Mouse (Mus musculus) limb, embryonic 10.5 days (tissue): ENCODE measurements around the gene Galnt13. TPM values are rescaled to one million over a fixed set of nuclear protein-coding genes. Genes with fewer than 3 reads are reported as not detected.
A peak's percentile ranks its signal among the peaks of the same experiment; 100 is the strongest.
"Not testable (repeated sequence)": the region's sequence is repeated elsewhere in the genome, so short reads cannot be mapped to it uniquely, and the experiment has no call there.

Experiments used
- DNase-seq: peaks from one replicate; pipeline ENCODE4 v3.0.0-alpha.2; 2017; ENCODE audit warnings: low spot score
- H3K27ac ChIP-seq: fragments of 300-500 bp; sonication (generic); 2 replicates; pipeline ENCODE4 v1.5.1; 2016; ENCODE audit warnings: mild to moderate bottlenecking
- H3K27me3 ChIP-seq: fragments of 300-500 bp; sonication (generic); 2 replicates; pipeline ENCODE4 v1.6.1; 2016; ENCODE audit warnings: low read depth, mild to moderate bottlenecking; ENCODE audit not compliant: poor library complexity, severe bottlenecking
- H3K36me3 ChIP-seq: fragments of 300-500 bp; sonication (generic); 2 replicates; pipeline ENCODE4 v1.6.1; 2016; ENCODE audit warnings: mild to moderate bottlenecking, moderate library complexity
- H3K4me1 ChIP-seq: fragments of 300-500 bp; sonication (generic); 2 replicates; pipeline ENCODE4 v1.6.1; 2016
- H3K4me3 ChIP-seq: fragments of 300-500 bp; sonication (generic); 2 replicates; pipeline ENCODE4 v1.5.1; 2016; ENCODE audit warnings: mild to moderate bottlenecking, moderate library complexity
- H3K9me3 ChIP-seq: fragments of 300-500 bp; sonication (generic); replicated peaks from 2 replicates; pipeline ENCODE4 v1.6.1; 2016; ENCODE audit warnings: mild to moderate bottlenecking
- WGBS: fragments of 180-500 bp; shearing (Covaris S2); methylation state at CpG from one replicate; pipeline ENCODE4 v1.1.7; 2016; 5-methylcytosine and 5-hydroxymethylcytosine counted together
- polyA plus RNA-seq: library from polyadenylated mRNA; unstranded; fragments of >200 nt; fragmentation: Nextera tagmentation; extraction: Ambion mirVana; gene quantifications from 2 replicates; pipeline ENCODE4 v1.2.1, GENCODE M21; 2016

The Galnt13 gene
- polyA plus RNA-seq, 1 experiment from 2014 or later: 0.73 TPM

GRCm38 (mm10) chr2:54983839-54984238 lies 547.7 kb downstream of the Galnt13 start:
- Histone ChIP-seq H3K9me3 (no peaks in the 10 kb centered on the region), H3K4me1 (no peaks in the 10 kb centered on the region), H3K4me3 (no peak overlapping the region), H3K27me3 (no peaks in the 10 kb centered on the region), H3K36me3 (no peaks in the 10 kb centered on the region), H3K27ac (no peak overlapping the region)
- WGBS: 81% methylated on average over 1 of the region's 1 CpGs
- DNase-seq: no peak

DNA sequence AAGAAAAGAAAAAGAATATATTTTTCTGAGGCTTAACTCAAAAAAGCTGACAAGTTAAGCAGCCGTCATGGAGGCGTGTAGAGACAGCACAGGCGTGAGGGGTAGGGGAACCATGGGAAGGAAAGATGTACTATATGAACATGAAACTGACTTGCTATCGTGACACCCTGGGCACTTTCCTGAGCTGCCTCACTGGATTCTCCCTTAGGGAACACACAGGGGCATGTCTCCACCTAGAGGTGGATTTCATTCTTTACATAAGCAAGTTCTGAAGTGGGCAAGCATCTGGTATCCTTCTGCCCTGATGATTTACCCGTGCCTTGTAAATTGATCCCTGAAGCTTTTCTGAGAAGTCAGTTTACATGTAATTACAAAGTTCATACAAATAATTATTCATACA lies 586.4 kb downstream of the Galnt13 start:
- H3K4me3 ChIP-seq, H3K9me3 ChIP-seq, DNase-seq, H3K4me1 ChIP-seq, H3K27me3 ChIP-seq, H3K27ac ChIP-seq, H3K36me3 ChIP-seq: not testable (repeated sequence)
- no CpG with 5 or more reads among the region's 5 CpGs for WGBS

DNA sequence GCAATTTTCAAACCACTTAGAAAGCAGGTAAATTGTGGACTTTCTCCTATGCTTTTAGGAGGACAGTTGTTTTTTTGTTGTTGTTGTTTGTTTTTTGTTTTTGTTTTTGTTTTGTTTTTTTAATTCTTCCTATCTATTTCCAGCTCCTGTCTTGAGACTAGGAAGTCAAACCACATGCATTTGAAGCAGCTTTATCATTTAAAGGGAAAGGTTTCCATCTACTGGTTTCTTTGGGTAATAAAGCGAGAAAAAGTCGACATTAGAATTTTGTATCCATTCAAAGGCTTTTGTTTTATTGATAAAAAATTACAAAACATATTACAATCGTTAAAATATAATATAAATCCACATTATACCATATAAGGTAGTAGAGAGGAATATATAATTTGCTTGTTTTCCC lies 598.5 kb downstream of the Galnt13 start:
- H3K27me3 ChIP-seq: no peaks in the 10 kb centered on the region
- no peak overlapping the region for H3K4me3 ChIP-seq
- WGBS: 65% methylated on average over 3 of the region's 3 CpGs
- no peaks in the 10 kb centered on the region for H3K36me3 ChIP-seq
- H3K4me1 ChIP-seq: no peaks in the 10 kb centered on the region
- DNase-seq: no peak
- H3K9me3 ChIP-seq: no peaks in the 10 kb centered on the region
- H3K27ac ChIP-seq: no peak overlapping the region

- Histone ChIP-seq H3K9me3 (no peaks in the 10 kb centered on the region), H3K27ac (no peak overlapping the region), H3K4me3 (no peak overlapping the region), H3K4me1 (no peaks in the 10 kb centered on the region), H3K36me3 (no peaks in the 10 kb centered on the region), H3K27me3 (no peaks in the 10 kb centered on the region)
- no peak for DNase-seq
- WGBS: 89% methylated on average over 7 of the region's 7 CpGs
These were observed 629.6 kb downstream of the Galnt13 start for GRCm38 (mm10) chr2:55065469-55066315.

- WGBS: 98% methylated on average over 2 of the region's 2 CpGs
- Histone ChIP-seq H3K27ac (no peak overlapping the region), H3K9me3 (no peaks in the 10 kb centered on the region), H3K36me3 (no peaks in the 10 kb centered on the region), H3K4me3 (no peak overlapping the region), H3K4me1 (no peaks in the 10 kb centered on the region), H3K27me3 (no peaks in the 10 kb centered on the region)
- DNase-seq: no peak
These were observed 649.5 kb downstream of the Galnt13 start for GRCm38 (mm10) chr2:55085580-55085979.

DNA sequence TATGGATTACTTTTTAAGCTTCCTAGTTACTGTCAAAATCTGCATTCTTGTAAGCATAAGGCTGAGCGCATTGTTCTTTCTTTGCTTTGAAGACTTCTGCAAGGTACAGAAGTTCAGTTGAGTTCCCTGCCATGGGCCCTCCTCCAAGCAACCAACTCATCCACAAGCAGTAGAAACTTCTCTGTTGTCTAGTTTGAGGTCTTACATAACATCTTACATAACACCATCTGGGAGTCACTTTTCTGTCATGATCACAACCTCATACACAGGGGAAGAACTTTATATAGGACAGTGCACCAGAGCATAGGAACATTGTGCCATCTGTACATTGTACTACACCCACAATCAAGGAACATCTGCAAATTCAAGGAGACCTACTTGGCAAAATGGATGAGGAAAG lies 651.9 kb downstream of the Galnt13 start:
- H3K27me3 ChIP-seq: no peaks in the 10 kb centered on the region
- WGBS: 97% methylated on average over 1 of the region's 1 CpGs

DNA sequence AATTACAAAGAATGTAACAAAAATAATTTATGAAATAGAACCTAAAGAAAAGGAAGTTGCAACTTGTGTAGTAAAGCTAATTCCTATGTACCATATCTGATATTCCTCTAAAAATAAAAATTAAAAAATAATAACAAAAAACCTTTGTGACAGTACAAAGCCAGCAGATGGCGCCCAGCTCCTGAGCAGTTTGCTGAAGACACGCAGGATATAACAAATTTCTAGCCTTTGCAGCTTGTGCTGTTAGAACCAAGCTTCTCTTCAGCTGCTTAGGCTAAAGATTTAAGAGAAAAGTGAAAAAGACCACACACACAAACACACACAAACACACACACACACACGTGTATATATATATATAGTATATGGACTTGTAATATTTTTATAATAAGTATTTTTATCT lies 654.2 kb downstream of the Galnt13 start:
- no peaks in the 10 kb centered on the region for H3K9me3 ChIP-seq
- no peaks in the 10 kb centered on the region for H3K4me1 ChIP-seq
- no peak overlapping the region for H3K27ac ChIP-seq
- WGBS: 29% methylated on average over 3 of the region's 3 CpGs
- H3K36me3 ChIP-seq: no peaks in the 10 kb centered on the region
- H3K4me3 ChIP-seq: no peak overlapping the region
- DNase-seq: peak; percentile 37
- H3K27me3 ChIP-seq: no peaks in the 10 kb centered on the region

More for the DNA sequence above, 651.9 kb downstream of the Galnt13 start:
- Histone ChIP-seq H3K9me3 (no peaks in the 10 kb centered on the region), H3K36me3 (no peaks in the 10 kb centered on the region), H3K4me1 (no peaks in the 10 kb centered on the region), H3K27ac (no peak overlapping the region), H3K4me3 (no peak overlapping the region)
- no peak for DNase-seq

- no peaks in the 10 kb centered on the region for H3K9me3 ChIP-seq
- 90% methylated on average over 4 of the region's 4 CpGs for whole genome bisulfite sequencing
- H3K27ac ChIP-seq: no peak overlapping the region
- H3K4me3 ChIP-seq: no peak overlapping the region
- H3K4me1 ChIP-seq: no peaks in the 10 kb centered on the region
- DNase-seq: no peak
- H3K27me3 ChIP-seq: no peaks in the 10 kb centered on the region
- no peaks in the 10 kb centered on the region for H3K36me3 ChIP-seq
These were observed 655.4 kb downstream of the Galnt13 start for GRCm38 (mm10) chr2:55091495-55091894.

DNA sequence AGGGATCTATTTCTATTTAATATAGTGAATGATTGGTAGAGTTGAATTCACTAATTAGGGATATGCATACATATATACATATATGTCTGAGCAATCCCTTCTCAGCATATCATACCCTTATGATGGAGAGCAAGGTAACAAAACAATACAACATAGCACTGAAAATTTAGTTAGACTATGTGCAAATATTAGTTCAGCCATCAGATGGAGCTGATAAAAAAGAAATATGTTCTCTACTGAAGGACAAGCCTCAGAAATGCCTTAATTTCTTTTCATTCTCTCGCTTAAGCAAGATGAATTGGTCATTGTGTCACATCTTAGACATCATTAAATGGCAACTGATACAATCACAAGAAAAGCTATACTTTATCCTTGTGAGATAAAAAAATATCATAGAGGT lies 663.0 kb downstream of the Galnt13 start:
- Histone ChIP-seq H3K27ac (no peak overlapping the region), H3K9me3 (no peaks in the 10 kb centered on the region), H3K27me3 (no peaks in the 10 kb centered on the region), H3K4me3 (no peak overlapping the region), H3K36me3 (no peaks in the 10 kb centered on the region), H3K4me1 (no peaks in the 10 kb centered on the region)
- DNase-seq: no peak
- 90% methylated on average over 1 of the region's 1 CpGs for WGBS

GRCm38 (mm10) chr2:55101279-55101678 lies 665.2 kb downstream of the Galnt13 start:
- peak; percentile 33 for DNase-seq
- no peak overlapping the region for H3K4me3 ChIP-seq

GRCm38 (mm10) chr2:55103521-55103920 lies 667.4 kb downstream of the Galnt13 start:
- Histone ChIP-seq H3K4me3 (no peak overlapping the region), H3K27ac (no peak overlapping the region), H3K4me1 (no peaks in the 10 kb centered on the region), H3K36me3 (no peaks in the 10 kb centered on the region), H3K27me3 (no peaks in the 10 kb centered on the region), H3K9me3 (no peaks in the 10 kb centered on the region)
- 96% methylated on average over 5 of the region's 5 CpGs for WGBS
- DNase-seq: no peak

More at GRCm38 (mm10) chr2:55101279-55101678, 665.2 kb downstream of the Galnt13 start:
- H3K9me3 ChIP-seq: no peaks in the 10 kb centered on the region
- no peaks in the 10 kb centered on the region for H3K27me3 ChIP-seq
- no peaks in the 10 kb centered on the region for H3K4me1 ChIP-seq
- no peak overlapping the region for H3K27ac ChIP-seq
- no peaks in the 10 kb centered on the region for H3K36me3 ChIP-seq
- 69% methylated on average over 5 of the region's 5 CpGs for WGBS

GRCm38 (mm10) chr2:55107828-55108227 lies 671.7 kb downstream of the Galnt13 start:
- WGBS: 84% methylated on average over 3 of the region's 3 CpGs

GRCm38 (mm10) chr2:55153089-55153488 lies 717.0 kb downstream of the Galnt13 start:
- no peak overlapping the region for H3K4me3 ChIP-seq
- H3K27me3 ChIP-seq: no peaks in the 10 kb centered on the region
- no peaks in the 10 kb centered on the region for H3K36me3 ChIP-seq
- H3K27ac ChIP-seq: no peak overlapping the region
- H3K9me3 ChIP-seq: no peaks in the 10 kb centered on the region
- H3K4me1 ChIP-seq: no peaks in the 10 kb centered on the region
- no peak for DNase-seq

More at GRCm38 (mm10) chr2:55107828-55108227, 671.7 kb downstream of the Galnt13 start:
- no peak overlapping the region for H3K4me3 ChIP-seq
- no peak overlapping the region for H3K27ac ChIP-seq
- no peaks in the 10 kb centered on the region for H3K36me3 ChIP-seq
- no peak for DNase-seq
- H3K27me3 ChIP-seq: no peaks in the 10 kb centered on the region
- H3K9me3 ChIP-seq: no peaks in the 10 kb centered on the region
- H3K4me1 ChIP-seq: no peaks in the 10 kb centered on the region

DNA sequence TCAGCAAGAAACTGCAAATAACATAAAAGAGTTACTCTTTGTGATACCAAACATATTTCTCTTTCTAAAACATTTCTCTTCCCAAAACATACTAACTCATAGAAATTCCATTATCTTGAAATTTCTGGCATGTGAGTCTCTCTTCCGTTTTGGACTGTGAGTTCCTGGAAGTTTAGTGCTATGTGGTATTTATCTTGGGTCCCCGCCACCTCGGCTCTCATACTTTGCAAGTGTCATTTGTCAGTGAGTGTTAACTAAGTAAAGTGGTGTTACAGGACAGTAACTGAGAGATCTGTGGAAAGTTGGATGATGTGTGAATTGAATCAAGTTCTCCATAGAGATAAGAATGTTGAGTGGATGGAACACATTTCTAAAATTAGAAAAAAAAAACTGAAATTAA lies 728.7 kb downstream of the Galnt13 start:
- no peaks in the 10 kb centered on the region for H3K36me3 ChIP-seq
- H3K4me1 ChIP-seq: no peaks in the 10 kb centered on the region
- WGBS: 67% methylated on average over 3 of the region's 3 CpGs
- no peaks in the 10 kb centered on the region for H3K9me3 ChIP-seq
- DNase-seq: no peak
- no peak overlapping the region for H3K4me3 ChIP-seq
- H3K27me3 ChIP-seq: no peaks in the 10 kb centered on the region
- H3K27ac ChIP-seq: no peak overlapping the region
